Mouse (Mus musculus) urinary bladder, postnatal 10 days (tissue): ENCODE data around the gene Ddr2.
"Not testable (repeated sequence)": the region's sequence is repeated elsewhere in the genome, so short reads cannot be mapped to it uniquely, and the experiment has no call there.

ENCODE experiments used
- DNase-seq: peaks from one replicate; pipeline ENCODE4 v3.0.0; 2022; ENCODE audit warnings: low spot score

Ddr2 gene

DNA sequence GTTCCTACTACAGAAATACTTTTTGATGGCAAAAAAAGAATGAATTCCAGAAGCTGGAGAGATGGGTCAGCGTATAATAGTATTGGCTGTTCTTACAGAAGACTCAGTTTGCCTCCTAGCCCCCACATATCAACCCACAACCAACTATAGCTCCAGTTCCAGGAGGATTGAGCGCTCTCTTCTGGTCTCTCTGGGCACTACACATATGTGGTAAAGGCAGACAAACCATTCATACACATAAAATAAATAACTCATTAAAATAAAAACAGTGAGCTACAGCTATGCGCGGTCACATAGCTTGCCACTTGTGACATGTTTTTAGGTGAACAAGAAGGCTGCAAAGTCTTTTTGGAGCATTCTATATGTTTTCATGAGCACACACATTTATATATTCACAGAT, 71.2 kb downstream of the Ddr2 start:
- DNase-seq, result no peak

DNA sequence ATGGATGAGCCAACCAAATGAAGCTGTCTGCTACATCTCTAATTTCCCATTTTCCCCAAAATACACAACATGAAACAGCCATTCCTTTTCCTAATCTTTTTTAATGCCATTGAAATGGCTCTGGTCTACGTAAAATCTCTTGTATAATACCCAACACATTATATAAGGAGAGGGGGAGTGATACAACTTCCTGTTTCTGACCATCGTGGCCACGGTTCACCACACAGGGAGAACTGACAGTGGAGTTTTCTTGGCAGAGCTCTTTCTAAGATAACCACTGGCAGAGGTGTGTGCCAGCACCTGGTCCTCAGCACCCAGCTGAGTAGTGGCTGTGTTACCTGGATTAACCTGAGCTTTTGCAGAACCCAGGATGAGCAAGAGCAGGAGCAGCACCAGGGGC, 75.0 kb downstream of the Ddr2 start:
- no peak for DNase-seq

DNA sequence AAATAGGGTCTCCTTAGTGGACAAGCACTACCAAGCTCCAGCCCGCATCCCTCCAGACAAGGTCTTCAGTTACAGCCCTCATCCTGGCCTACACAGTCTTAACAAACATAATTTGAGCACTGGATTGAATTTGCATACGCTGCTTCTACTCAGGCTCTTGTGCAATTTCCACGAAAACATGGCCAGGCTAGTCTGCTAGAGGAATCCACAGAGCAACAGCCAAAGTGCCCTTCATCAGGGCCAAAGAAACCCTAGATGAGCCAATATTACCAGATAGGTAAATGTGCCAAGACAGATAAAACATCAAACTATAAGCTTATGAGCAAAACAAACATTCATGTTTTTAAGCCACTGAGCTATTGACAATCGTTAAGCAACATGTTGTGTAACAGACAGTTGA, 75.6 kb downstream of the Ddr2 start:
- no peak for DNase-seq

DNA sequence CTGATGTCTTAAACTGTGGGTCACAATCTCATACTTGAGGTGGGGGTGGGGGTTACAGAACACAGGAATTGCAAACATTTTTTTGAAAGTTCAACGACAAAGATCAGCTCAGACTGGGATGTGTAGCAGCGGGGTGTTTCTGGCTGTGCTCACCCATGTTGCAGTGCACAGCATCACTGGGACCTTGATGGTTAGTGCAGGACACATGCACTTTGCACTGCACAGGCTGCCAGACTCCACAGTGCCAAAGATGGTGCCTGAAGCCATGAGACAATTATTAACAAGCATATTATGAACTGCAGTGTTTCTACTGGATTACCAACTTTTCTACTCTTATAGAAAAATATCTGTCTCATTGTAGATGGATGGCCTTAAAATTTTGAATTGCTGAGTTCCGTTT, 78.9 kb downstream of the Ddr2 start:
- DNase-seq, result no peak

DNA sequence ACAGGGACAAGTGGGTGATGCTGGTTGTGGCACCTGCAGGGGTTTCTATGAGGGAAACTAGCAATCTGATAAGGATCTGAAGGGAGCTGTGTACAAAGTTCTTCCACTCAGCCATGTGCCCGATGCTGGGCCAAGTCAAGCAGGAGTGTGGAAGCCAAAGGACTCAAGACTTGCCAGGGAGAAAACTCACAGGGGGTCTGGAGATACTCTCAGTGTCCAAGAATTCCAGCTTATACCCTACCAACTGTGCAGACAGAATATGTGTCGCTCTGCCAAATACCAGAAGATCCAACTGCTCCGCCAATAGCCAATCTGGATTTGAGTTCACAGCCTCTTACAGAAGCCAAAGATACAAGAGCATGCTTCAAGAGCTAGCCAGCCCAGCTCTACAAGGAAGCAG, 95.8 kb downstream of the Ddr2 start:
- no peak for DNase-seq

DNA sequence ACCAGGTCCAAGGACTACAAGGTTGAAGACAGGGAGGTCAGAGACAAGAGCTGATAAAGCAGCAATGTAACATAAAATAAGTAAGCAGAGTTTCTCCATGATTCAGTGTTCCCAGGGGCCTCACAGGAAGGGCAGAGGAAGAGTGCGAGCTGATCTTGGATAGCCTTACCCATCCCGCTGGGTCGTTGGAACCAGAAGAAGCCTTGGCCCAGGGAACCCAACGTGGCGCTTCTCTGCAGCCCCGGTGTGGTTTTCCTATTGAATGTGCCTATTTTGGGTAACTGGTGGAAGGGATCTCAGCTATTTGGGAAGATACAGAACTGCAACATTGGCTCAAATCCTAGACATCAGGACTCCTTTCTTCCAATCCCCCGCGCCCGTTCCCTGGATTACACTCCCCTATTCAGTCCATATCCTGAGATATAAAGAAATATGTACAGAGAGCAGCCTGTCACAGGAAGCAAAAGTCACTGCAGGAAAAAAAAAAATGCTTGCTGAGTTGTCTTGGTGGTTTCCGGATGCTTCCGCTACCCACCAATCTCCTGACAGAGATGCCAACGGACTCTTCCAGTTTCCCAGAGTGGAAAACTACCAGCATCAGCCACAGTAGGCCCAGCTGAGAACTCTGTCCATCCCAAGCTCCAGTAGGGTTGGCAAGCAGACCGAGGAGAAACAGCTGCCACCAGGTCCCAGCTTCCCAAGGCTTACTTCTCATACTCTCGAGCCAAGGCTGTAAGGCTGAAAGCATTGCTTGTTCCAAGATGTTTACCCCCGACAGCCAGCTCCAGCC, 99.7 kb downstream of the Ddr2 start:
- DNase-seq, result no peak

DNA sequence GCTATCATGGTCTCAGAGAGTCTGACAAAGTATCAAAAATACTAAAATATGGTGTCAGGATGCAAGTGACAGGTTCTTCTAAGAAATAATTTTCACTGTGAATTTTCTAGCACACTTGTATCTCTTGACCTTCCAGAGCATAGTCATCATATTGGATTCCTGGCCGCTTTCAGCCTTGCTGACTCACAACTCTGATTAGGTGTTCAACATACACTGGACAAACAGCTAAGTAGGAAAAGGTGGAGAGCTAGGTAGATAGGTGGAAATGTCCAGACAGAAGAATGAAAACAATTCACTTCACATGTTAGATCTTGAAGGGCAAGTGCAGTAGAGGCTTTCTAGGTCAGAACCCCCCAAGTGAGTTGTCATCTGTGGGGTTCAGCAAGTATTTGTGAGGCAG, 101.3 kb downstream of the Ddr2 start:
- DNase-seq, result no peak

DNA sequence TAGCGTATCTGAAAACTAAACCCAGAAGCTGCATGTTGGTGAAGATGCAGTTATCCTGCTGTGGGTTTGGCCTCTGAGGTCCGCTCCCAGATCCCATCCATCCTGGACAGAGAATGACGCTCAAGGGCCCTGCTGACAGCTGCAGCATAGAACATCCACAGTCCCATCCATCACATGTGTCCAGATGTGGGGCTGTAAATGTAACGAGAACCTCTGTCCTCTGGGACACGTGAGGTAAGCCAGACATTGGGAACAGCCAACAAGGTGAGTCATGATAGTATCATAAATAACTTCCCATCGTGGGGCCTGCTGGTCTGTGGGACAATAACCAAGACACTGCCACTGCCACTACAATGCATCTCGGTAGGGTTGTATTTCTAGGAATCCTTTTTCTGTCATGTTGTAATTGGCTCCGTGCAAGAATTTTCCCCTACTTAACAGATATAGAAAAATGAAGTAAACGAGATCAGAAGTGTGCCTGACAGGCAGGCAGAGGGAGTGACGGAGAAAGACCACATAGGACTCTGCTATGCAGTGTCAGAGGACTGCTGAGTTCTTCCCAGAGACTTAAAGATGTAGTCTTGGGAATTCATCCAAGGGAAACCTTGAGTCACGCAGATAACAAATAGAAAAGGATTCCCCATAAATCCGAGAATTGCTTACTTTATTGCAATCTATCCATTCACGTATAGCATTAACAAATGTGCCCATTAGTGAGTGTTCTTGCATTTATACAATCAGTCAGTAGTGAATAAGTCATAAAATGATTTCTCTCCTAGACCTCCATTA, 101.9 kb downstream of the Ddr2 start:
- no peak for DNase-seq

DNA sequence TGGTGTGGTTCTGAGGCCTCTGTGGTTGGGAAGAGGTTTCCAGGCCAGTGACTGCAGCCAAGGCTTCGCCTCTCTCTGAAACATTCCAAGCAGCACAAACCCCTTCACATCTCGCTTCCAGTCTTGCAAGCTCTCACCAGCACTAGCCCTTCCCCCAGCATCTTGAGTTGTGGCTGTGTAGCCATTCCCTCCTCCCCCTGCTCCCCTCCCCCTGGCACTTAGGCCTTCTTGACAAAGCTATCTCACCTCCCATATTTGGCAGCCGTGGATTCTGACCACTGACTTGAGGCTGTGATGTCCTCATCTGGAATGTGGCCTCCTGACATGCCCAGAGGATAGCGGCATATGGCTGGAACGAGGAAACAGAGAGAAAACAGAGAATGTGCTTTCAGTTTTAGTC, 104.0 kb downstream of the Ddr2 start:
- no peak for DNase-seq

DNA sequence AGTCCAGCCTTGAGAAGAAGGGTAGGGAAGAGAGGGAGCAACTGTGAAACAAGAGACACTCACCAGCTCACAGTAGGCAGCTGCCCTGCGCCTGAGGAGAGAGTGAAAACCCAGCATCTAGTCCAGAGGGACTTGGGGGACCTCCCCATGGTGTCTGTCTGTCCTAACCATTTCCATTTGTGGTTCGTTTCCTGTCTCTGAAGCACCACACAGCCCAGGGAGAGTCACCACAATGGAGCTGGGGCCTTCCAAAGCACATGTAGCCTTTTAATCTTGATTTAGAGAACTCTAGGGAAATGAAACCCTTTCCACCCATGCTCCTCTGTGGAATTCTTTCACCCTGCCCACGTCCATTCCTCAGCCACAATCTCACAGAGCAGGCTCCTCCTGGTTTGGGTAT, 105.3 kb downstream of the Ddr2 start:
- DNase-seq, result no peak

DNA sequence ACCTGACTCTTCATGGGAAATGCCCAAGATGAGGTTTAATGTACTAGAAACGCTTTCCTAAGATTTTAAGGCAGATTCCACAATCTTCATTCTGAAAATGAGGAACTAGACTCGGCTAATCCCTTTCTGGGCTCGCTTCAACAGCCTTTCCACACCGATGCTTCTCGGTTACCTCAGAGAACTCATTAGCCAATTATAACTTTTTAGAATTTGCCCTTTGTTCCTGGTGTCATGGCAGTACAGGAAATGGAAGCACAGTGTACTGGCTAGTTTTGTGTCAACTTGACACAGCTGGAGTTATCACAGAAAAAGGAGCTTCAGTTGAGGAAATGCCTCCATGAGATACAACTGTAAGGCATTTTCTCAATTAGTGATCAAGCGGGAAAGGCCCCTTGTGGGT, 116.7 kb downstream of the Ddr2 start:
- DNase-seq, result not testable (repeated sequence)

DNA sequence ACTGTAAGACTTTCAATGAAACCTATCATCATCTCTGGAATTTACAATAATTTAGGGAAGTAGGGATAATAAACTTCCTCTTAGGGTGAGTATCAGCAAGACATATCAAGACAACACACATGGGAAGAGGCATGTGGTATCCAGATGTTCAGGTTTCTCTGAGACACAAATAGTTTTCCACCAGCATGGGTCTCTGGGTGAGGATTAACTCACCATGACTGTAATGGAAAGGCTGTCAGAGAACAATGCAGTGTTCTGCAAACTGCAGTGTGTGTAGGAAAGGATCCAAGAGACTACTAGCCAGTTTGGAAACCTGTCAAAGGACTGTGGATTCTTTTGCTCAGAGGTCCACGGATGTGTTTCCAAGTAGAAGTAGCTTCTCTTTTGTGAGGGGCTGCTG, 124.4 kb downstream of the Ddr2 start:
- no peak for DNase-seq

DNA sequence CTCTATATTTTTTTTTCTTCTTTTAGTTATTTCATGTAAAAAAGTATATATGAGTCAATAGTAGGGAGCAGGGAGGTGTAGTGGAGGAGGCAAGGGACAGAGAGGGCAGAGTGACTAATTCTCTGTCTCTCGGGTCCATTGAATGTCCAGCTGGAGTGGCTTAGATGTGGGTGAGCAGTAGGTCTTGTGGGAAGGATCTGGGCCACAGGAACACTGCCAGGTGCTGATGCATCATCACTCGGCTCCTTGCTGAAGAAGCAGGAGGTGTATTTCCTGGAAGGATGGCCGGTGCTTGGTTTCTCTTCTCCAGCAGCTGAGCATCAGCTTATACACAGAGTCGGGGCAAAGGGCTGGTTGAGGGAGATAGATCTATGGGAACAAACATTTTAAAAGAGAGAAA, 132.9 kb downstream of the Ddr2 start:
- DNase-seq, result no peak

DNA sequence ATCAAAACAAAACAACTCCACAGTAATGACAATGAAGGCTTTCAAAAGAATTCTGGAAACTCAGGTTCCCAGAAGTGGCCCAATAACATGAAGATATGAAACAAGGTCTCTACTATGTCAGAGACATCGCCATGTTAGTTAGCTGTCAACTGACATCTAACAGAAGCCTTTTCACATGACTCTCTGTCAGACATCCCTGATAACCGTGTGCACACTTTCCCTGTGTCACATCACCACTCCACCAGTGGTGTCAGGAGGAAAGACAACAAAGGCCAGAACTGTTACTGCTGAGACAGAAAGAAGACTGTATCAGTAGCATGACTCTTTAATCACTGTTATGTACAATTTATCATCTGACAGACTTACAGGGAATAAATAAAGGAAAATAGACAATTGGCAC, 138.6 kb downstream of the Ddr2 start:
- DNase-seq, result no peak

DNA sequence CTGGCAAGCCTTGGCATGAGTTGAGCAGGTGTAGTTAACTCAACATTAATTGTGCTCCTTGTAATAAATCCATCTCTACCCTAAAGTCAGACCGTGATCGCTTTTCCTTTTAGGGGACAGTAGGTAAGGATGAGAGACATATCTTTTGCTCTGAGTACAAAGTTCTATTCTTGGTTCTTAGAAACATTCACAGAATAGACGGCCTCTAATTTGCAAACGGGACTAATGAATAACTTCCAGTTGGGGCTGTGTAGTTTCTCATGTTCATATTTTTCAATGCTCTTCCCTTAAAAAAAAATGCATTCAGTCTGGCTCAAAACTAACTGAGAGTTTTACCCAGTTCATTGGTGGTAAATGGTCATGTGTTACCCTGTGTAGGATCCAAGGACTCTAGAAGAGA, 139.6 kb downstream of the Ddr2 start:
- no peak for DNase-seq

DNA sequence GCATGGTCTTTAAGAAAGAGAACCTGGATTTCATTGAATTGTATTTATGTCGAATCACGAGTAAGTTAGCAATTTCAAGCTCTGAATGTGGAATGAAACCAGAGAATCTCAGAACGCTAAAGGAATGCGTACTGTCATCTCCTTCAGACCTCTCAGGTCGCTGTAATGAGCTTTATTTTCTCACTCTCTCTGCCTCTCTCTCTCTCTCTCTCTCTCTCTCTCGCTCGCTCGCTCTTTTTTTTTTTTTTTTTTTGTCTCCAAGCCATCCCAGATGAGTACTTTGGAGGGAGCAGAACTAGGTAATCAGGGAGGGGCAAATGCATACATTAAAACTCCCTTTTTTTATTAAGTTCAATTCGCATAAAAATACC, 141.1 kb downstream of the Ddr2 start:
- DNase-seq, result no peak

DNA sequence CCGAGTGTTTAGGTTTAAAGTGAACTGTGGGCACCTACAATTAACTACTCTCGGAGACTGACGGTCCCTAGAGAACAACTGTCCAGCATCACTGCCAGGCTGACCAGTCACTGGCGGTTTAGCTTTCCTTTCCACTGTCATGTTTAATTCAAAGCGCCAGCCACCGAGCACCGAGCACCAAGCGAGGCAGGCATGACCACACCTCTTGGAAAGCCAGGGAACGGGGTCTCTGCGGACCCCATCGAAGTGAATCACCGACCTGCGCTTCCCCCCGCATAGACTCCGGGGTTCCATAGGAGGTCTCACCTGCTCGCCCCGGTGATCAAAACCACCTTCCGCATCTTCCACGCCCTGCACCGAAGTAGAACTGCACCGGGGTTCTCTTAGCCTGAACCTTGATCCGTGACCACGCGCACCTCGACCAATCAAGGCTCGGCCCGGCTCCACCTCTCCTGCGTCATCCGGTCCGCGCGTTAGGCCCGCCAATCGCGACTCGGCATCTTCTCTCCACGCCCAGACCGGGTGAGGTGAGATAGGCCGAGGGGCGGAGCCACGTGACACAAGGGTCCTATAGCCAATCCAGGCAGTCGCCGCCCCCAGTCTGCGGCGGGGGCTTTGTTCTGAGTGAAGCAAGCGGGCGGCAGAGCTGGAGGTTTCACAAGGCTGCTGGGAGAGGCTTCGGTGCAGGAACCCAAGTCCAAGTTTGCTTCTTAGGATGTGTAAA, 141.6 kb downstream of the Ddr2 start, which contains the start of gene Hsd17b7:
TSS of gene Hsd17b7 (minus strand) at position 450 of the 724 bp plus-strand sequence.
- peak; percentile 96 for DNase-seq

DNA sequence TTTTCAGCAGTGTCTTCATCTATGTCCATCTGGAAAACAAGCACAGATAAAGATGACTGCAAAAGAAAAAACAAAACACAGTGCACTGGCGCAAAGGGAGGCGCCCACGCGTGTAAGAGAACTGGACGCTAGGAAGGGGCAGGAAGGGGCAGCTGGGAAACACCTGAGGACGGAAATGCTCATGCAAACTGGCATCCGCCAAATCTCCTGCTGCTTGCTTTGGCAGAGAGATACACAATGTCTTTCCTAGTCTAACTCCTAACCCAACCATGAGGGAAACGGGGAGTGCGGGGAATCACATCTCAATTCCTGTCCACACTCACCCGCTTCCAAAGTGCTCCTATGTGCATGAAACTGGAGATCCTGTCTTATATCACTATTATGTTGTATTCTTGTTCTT, 157.5 kb downstream of the Ddr2 start:
- DNase-seq, result no peak

DNA sequence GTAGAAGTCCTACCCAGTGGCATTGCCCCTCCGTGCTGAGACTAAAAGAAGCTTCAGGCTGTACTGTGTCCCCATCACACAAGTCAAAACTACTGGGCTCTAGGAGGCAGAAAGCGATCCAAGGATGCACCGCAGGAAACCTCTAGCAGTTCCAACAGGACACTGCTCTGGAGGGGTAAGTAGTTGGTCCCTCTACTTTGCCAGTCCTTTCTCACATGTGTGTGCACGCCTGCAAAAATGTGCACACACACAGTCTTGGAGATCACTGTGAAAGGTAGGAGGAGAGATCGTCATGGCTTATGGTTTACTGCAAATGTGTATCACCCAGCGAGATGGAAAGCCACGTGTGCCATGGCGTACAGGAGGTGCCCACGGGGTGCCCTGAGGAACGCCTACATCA, 157.9 kb downstream of the Ddr2 start:
- DNase-seq, result no peak

DNA sequence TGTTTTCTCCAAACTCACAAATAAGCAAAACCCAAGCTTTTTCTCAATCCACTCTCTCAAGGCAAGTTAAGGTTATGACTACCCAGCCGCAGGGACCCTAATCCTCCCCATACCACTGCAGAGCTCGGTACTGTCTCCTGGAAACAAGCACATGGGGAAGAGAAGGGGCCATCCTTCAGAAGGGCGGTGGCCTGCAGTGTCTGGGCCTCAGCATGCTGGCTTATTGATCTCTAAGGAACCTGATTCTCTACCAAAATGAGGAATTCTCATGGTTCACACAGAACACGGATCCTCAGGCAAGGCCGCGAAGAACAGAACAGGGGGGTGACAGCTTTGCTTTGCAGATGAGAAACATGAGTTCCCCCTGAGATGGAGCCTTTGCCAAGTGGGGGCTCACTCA, 159.0 kb downstream of the Ddr2 start:
- no peak for DNase-seq

DNA sequence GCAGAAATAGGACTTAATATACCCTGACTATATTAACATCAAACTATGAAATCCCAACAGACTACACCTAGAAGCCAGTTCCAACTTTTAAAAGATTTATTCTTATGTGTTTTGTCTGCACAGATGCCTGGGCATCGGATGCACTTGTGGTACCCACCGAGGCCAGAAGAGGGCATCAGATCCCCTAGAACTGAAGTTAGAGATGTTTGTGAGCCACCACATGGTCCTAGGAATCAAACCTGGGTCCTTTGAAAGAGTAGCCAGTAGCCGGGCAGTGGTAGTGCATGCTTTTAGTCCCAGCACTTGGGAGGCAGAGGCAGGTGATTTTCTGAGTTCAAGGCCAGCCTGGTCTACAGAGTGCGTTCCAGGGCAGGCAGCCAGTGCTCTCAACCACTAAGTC, 159.9 kb downstream of the Ddr2 start:
- DNase-seq, result no peak

DNA sequence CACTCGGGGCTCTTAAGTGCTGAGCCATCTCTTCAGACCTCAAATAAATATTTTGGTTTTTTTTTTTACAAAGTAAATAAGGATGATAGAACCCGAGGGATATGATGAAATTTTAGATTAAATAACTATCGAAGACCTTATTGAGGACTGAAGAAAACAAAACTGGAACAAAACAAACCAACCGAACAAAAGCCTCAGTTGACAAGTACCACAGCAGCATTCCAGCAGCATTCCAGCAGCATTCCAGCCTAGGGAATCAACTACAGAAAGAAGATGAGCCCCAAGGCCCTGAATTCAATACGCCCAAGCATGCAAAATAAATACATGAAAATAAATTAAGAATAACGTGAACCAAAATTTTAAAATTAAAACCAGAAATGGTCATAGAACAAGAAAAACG, 160.6 kb downstream of the Ddr2 start:
- no peak for DNase-seq

DNA sequence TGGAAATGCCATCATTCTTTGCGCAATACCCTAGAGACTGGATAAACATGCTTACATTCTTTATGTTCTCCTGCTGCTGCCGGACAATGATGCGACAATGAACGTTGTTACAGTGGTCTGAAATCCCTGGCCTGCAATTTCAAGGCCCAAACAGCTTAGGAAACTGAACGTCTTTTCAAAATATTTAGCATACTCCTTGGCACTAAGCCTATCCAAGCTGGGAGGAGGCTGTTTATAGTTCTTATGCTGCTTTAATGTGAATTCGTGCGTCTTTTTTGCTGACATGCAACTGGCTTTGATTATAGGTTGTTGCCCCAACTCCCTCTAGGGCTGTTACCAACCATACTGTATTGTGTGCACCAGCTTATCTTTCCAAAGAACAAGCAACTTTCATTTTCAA, 161.7 kb downstream of the Ddr2 start:
- DNase-seq, result no peak
